26 mouse cellular contexts compared by ENCODE assay signal in genomic region chr5:74716165-74716564, GRCm38 (mm10). TPM values are rescaled to one million over a fixed set of nuclear protein-coding genes. Genes with fewer than 3 reads are reported as not detected.
DNase-seq lines count a peak whose midpoint lies in the region; ATAC-seq and TF ChIP-seq lines count a peak whose summit lies in the region.
"Had no signal": no experiment of that assay in that cellular context is flagged by ENCODE, and none has a peak within 500 bp of the region (broad histone marks: within the 10 kb centered on the region; RNA-seq: fewer than 3 reads in every experiment).

No protein-coding gene starts in this region.

- H3K4me2 ChIP-seq in forebrain, postnatal 0 days (ENCODE audit: low read depth) = no peak overlapping the region
- H3K4me2 ChIP-seq in forebrain, embryonic 16.5 days (ENCODE audit: low read length) = no peak overlapping the region
- H3K4me2 ChIP-seq in intestine, embryonic 14.5 days (ENCODE audit: low read length) = no peak overlapping the region
- no peak overlapping the region for H3K4me2 ChIP-seq in intestine, postnatal 0 days (replicated peaks; ENCODE audit: low read depth)
- H3K4me2 ChIP-seq: hindbrain, embryonic 14.5 days; limb, embryonic 15.5 days; liver, embryonic 15.5 days; lung, embryonic 15.5 days; midbrain, embryonic 15.5 days; neural tube, embryonic 13.5 days had no signal

- H3K36me3 ChIP-seq in forebrain, postnatal 0 days (ENCODE audit: insufficient read depth) = no peaks in the 10 kb centered on the region
- no peaks in the 10 kb centered on the region for H3K36me3 ChIP-seq in forebrain, embryonic 16.5 days (ENCODE audit: control insufficient read depth, insufficient read depth)
- no peaks in the 10 kb centered on the region for H3K36me3 ChIP-seq in intestine, embryonic 14.5 days (ENCODE audit: control insufficient read depth, insufficient read depth, low read length)
- H3K36me3 ChIP-seq in intestine, postnatal 0 days (ENCODE audit: control insufficient read depth, insufficient read depth) = no peaks in the 10 kb centered on the region
- H3K36me3 ChIP-seq: embryonic facial prominence, embryonic 10.5 days; G1E; limb, embryonic 15.5 days; liver, embryonic 15.5 days; lung, embryonic 15.5 days; midbrain, embryonic 15.5 days; neural tube, embryonic 13.5 days had no signal

- H3K4me3 ChIP-seq in forebrain, postnatal 0 days (ENCODE audit: low read depth, low read length) = no peak overlapping the region
- H3K4me3 ChIP-seq in forebrain, embryonic 16.5 days (replicated peaks; ENCODE audit: low read length) = no peak overlapping the region
- no peak overlapping the region for H3K4me3 ChIP-seq in intestine, embryonic 14.5 days (ENCODE audit: low read depth, low read length)
- no peak overlapping the region for H3K4me3 ChIP-seq in intestine, postnatal 0 days (ENCODE audit: low read depth, low read length)
- H3K4me3 ChIP-seq: embryonic facial prominence, embryonic 10.5 days; left cerebral cortex, adult 2 months; limb, embryonic 15.5 days; liver, embryonic 15.5 days; lung, embryonic 15.5 days; midbrain, embryonic 15.5 days; myocyte; neural tube, embryonic 13.5 days had no signal

- no peaks in the 10 kb centered on the region for H3K4me1 ChIP-seq in forebrain, postnatal 0 days (ENCODE audit: insufficient read depth)
- peaks cover 5% of the 10 kb centered on the region for H3K4me1 ChIP-seq in forebrain, embryonic 16.5 days (replicated peaks; ENCODE audit: control insufficient read depth, insufficient read depth, low read length)
- H3K4me1 ChIP-seq in intestine, embryonic 14.5 days (replicated peaks; ENCODE audit: control insufficient read depth, insufficient read depth, low read length) = peaks cover 9% of the 10 kb centered on the region
- H3K4me1 ChIP-seq in intestine, postnatal 0 days (replicated peaks; ENCODE audit: control insufficient read depth, insufficient read depth, low read length) = no peaks in the 10 kb centered on the region
- H3K4me1 ChIP-seq: liver, embryonic 15.5 days had no signal

- no peak for TF ChIP-seq CTCF in forebrain, postnatal 0 days (IDR thresholded peaks at IDR 0.05; ENCODE audit: low read depth)
- no peak for TF ChIP-seq CTCF in intestine, postnatal 0 days (IDR thresholded peaks at IDR 0.05; ENCODE audit: low read depth)

- H3K9me3 ChIP-seq in forebrain, postnatal 0 days (ENCODE audit: low read length) = no peaks in the 10 kb centered on the region
- no peaks in the 10 kb centered on the region for H3K9me3 ChIP-seq in forebrain, embryonic 16.5 days (ENCODE audit: control insufficient read depth, low read length)
- H3K9me3 ChIP-seq in intestine, embryonic 14.5 days (ENCODE audit: control insufficient read depth, low read length) = no peaks in the 10 kb centered on the region
- no peaks in the 10 kb centered on the region for H3K9me3 ChIP-seq in intestine, postnatal 0 days (ENCODE audit: control insufficient read depth)
- H3K9me3 ChIP-seq: embryonic facial prominence, embryonic 10.5 days; G1E; limb, embryonic 15.5 days; liver, embryonic 15.5 days; lung, embryonic 15.5 days; midbrain, embryonic 15.5 days; neural tube, embryonic 13.5 days had no signal

- DNase-seq in forebrain, postnatal 0 days = no peak
- DNase-seq in intestine, embryonic 14.5 days (ENCODE audit: low spot score) = no peak
- peak; percentile 36 for DNase-seq in Muller cell, postnatal 12 days (ENCODE audit: inconsistent ontology term)
- DNase-seq in heart, postnatal 4 days = peak; percentile 16
- no peak for DNase-seq in cerebellum, adult 9-10 months
- DNase-seq: adrenal gland, postnatal 10 days; cerebellum, adult 8-10 months; gastrocnemius, postnatal 10 days; kidney, adult 8-10 months; kidney, postnatal 10 days; lung, postnatal 4 days; thymus, postnatal 14 days had no signal

- no peak overlapping the region for H3K27ac ChIP-seq in forebrain, postnatal 0 days (ENCODE audit: low read depth, low read length)
- no peak overlapping the region for H3K27ac ChIP-seq in forebrain, embryonic 16.5 days (ENCODE audit: low read length)
- H3K27ac ChIP-seq in intestine, embryonic 14.5 days (ENCODE audit: low read depth) = peak overlapping the region; percentile 38; the same call in 1 of the 2 replicates
- no peak overlapping the region for H3K27ac ChIP-seq in intestine, postnatal 0 days (ENCODE audit: low read depth, low read length)
- H3K27ac ChIP-seq: embryonic facial prominence, embryonic 10.5 days; hindbrain, embryonic 14.5 days; left cerebral cortex, adult 2 months; limb, embryonic 15.5 days; liver, embryonic 15.5 days; lung, embryonic 15.5 days; midbrain, embryonic 15.5 days; neural tube, embryonic 13.5 days; stomach, postnatal 0 days had no signal

- WGBS in forebrain, postnatal 0 days = 8% methylated on average over 7 of the region's 7 CpGs
- WGBS in forebrain, embryonic 16.5 days = 7% methylated on average over 7 of the region's 7 CpGs
- WGBS in intestine, embryonic 14.5 days = 20% methylated on average over 7 of the region's 7 CpGs
- WGBS in intestine, postnatal 0 days = 25% methylated on average over 7 of the region's 7 CpGs

- no peak overlapping the region for H3K9ac ChIP-seq in forebrain, postnatal 0 days
- no peak overlapping the region for H3K9ac ChIP-seq in forebrain, embryonic 16.5 days (replicated peaks; ENCODE audit: low read depth, low read length)
- H3K9ac ChIP-seq in intestine, embryonic 14.5 days (ENCODE audit: low read length) = no peak overlapping the region
- H3K9ac ChIP-seq in intestine, postnatal 0 days (ENCODE audit: low read depth, low read length) = no peak overlapping the region
- H3K9ac ChIP-seq: hindbrain, embryonic 14.5 days; limb, embryonic 15.5 days; liver, embryonic 15.5 days; lung, embryonic 15.5 days; midbrain, embryonic 15.5 days; neural tube, embryonic 13.5 days had no signal

- H3K27me3 ChIP-seq in forebrain, postnatal 0 days (ENCODE audit: insufficient read depth, low read length) = no peaks in the 10 kb centered on the region
- no peaks in the 10 kb centered on the region for H3K27me3 ChIP-seq in forebrain, embryonic 16.5 days (replicated peaks; ENCODE audit: control insufficient read depth, insufficient read depth, low read length)
- no peaks in the 10 kb centered on the region for H3K27me3 ChIP-seq in intestine, embryonic 14.5 days (replicated peaks; ENCODE audit: control insufficient read depth, insufficient read depth, low read length)
- no peaks in the 10 kb centered on the region for H3K27me3 ChIP-seq in intestine, postnatal 0 days (replicated peaks; ENCODE audit: control insufficient read depth, insufficient read depth, low read length)
- H3K27me3 ChIP-seq: liver, embryonic 15.5 days; lung, embryonic 15.5 days; midbrain, embryonic 15.5 days; neural tube, embryonic 13.5 days had no signal

- peak; percentile 60 for ATAC-seq in forebrain, postnatal 0 days
- no peak for ATAC-seq in forebrain, embryonic 16.5 days
- no peak for ATAC-seq in intestine, embryonic 14.5 days (replicated peaks; ENCODE audit: low FRiP score, low TSS enrichment, low read depth)
- ATAC-seq in intestine, postnatal 0 days = no peak
- ATAC-seq: inflammation-experienced regulatory T-cells, adult 6 months; midbrain, embryonic 15.5 days had no signal

RNA-seq across cellular contexts. Expression of gene Lnx1, which starts 13.5 kb away (rescaled TPM):
- total RNA-seq in forebrain, postnatal 0 days (2014; rRNA removed) = 15.5 and 21.2 TPM in 2 replicates
- polyA plus RNA-seq in forebrain, postnatal 0 days (2015; fragmentation: Nextera tagmentation; extraction: Ambion mirVana) = 6.8 and 11.0 TPM in 2 replicates
- 4.9 and 6.1 TPM in 2 replicates for polyA plus RNA-seq in forebrain, embryonic 16.5 days (2015; fragmentation: Nextera tagmentation; extraction: Ambion mirVana)
- polyA plus RNA-seq in intestine, embryonic 14.5 days (2014; fragmentation: Nextera tagmentation; extraction: Ambion mirVana) = 4.8 and 5.2 TPM in 2 replicates
- polyA plus RNA-seq in intestine, postnatal 0 days (2015; fragmentation: Nextera tagmentation; extraction: Ambion mirVana) = 5.0 and 5.5 TPM in 2 replicates
- 1 to 10 TPM; 1.8 to 2.0 TPM for total RNA-seq in heart, postnatal 4 days (2021)
- polyA plus RNA-seq: G1E; liver, embryonic 15.5 days had no signal

Comparison
In these comparisons a context has a peak if more than half of its experiments do, and no peak if none do; other contexts are left out.
1. DNase-seq: peak in Muller cell, postnatal 12 days (single experiment) and heart, postnatal 4 days (single experiment); none in forebrain, postnatal 0 days (single experiment), intestine, embryonic 14.5 days (single experiment) and cerebellum, adult 9-10 months (single experiment).